Mouse (Mus musculus) lung, embryonic 14.5 days (tissue): ENCODE measurements at regions not wholly inside any gene's neighbourhood (a gene's known extent, or its start where the extent isn't known, plus 50 kb on each side); places are given as distances from the start of the nearest gene placed in this dataset.

Source experiments
- ATAC-seq: fragments of 200-750 bp; cut with Nextera tagmentation; 2 replicates; pipeline ENCODE4 v1.8.0; 2017; ENCODE audit warnings: mild to moderate bottlenecking, moderate TSS enrichment, moderate library complexity; ENCODE audit not compliant: insufficient read depth
- DNase-seq: peaks from one replicate; pipeline ENCODE4 v3.0.0-alpha.2; 2015
- H3K27ac ChIP-seq: fragments of 300-500 bp; sonication (generic); 2 replicates; pipeline ENCODE4 v1.5.1; 2014; ENCODE audit warnings: low read depth, mild to moderate bottlenecking, moderate library complexity
- H3K27me3 ChIP-seq: fragments of 300-500 bp; sonication (generic); 2 replicates; pipeline ENCODE4 v1.6.1; 2014; ENCODE audit warnings: low read length, control low read depth; ENCODE audit not compliant: insufficient read depth
- H3K36me3 ChIP-seq: fragments of 300-500 bp; sonication (generic); 2 replicates; pipeline ENCODE4 v1.6.1; 2014; ENCODE audit warnings: control low read depth; ENCODE audit not compliant: insufficient read depth
- H3K4me1 ChIP-seq: fragments of 300-500 bp; sonication (generic); 2 replicates; pipeline ENCODE4 v1.6.1; 2014; ENCODE audit warnings: antibody characterized with exemption, control low read depth; ENCODE audit not compliant: insufficient read depth
- H3K4me2 ChIP-seq: fragments of 300-500 bp; sonication (generic); 2 replicates; pipeline ENCODE4 v1.6.1; 2014; ENCODE audit warnings: mild to moderate bottlenecking
- H3K4me3 ChIP-seq: fragments of 300-500 bp; sonication (generic); 2 replicates; pipeline ENCODE4 v1.5.1; 2014; ENCODE audit warnings: low read depth, low read length
- H3K9ac ChIP-seq: fragments of 300-500 bp; sonication (generic); 2 replicates; pipeline ENCODE4 v1.6.1; 2014
- H3K9me3 ChIP-seq: fragments of 300-500 bp; sonication (generic); 2 replicates; pipeline ENCODE4 v1.6.1; 2016; ENCODE audit warnings: low read depth, low read length, control low read depth
- CTCF ChIP-seq: IDR thresholded peaks from 2 replicates; pipeline ENCODE4 v1.5.1; 2016; ENCODE audit warnings: antibody characterized with exemption, low read depth
- WGBS: fragments of 180-500 bp; shearing (Covaris S2); extraction: QIAGEN DNeasy Blood & Tissue Kit; methylation state at CpG from one replicate; pipeline ENCODE4 v1.1.7; 2014; 5-methylcytosine and 5-hydroxymethylcytosine counted together

GRCm38 (mm10) chr13:83880772-83881171, 341.3 kb upstream of the Tmem161b start:
- H3K9me3 ChIP-seq, result no peaks in the 10 kb centered on the region
- no peak for TF ChIP-seq CTCF
- H3K4me3 ChIP-seq, result no peak overlapping the region
- no peaks in the 10 kb centered on the region for H3K4me1 ChIP-seq
- 84% methylated on average over 2 of the region's 2 CpGs for WGBS
- no peak overlapping the region for H3K27ac ChIP-seq
- ATAC-seq (no peak), DNase-seq (no peak)
- no peak overlapping the region for H3K9ac ChIP-seq
- H3K4me2 ChIP-seq, result no peak overlapping the region
- no peaks in the 10 kb centered on the region for H3K27me3 ChIP-seq
- H3K36me3 ChIP-seq, result no peaks in the 10 kb centered on the region

- Histone ChIP-seq H3K4me1 (no peaks in the 10 kb centered on the region), H3K27me3 (no peaks in the 10 kb centered on the region), H3K4me2 (no peak overlapping the region), H3K36me3 (no peaks in the 10 kb centered on the region), H3K9ac (no peak overlapping the region), H3K4me3 (no peak overlapping the region), H3K27ac (no peak overlapping the region), H3K9me3 (no peaks in the 10 kb centered on the region)
- DNase-seq, result peak; percentile 17
- no peak for TF ChIP-seq CTCF
- WGBS, result 37% methylated on average over 1 of the region's 1 CpGs
- ATAC-seq, result no peak
Observed at GRCm38 (mm10) chr13:83882839-83883238, 339.3 kb upstream of the Tmem161b start.

GRCm38 (mm10) chr13:83883821-83884220, 338.3 kb upstream of the Tmem161b start:
- Histone ChIP-seq H3K4me1 (no peaks in the 10 kb centered on the region), H3K9ac (no peak overlapping the region), H3K27ac (no peak overlapping the region), H3K4me3 (no peak overlapping the region), H3K36me3 (no peaks in the 10 kb centered on the region), H3K9me3 (no peaks in the 10 kb centered on the region), H3K27me3 (no peaks in the 10 kb centered on the region), H3K4me2 (no peak overlapping the region)
- ATAC-seq (no peak), DNase-seq (no peak)
- no peak for TF ChIP-seq CTCF
- 75% methylated on average over 4 of the region's 4 CpGs for WGBS

GRCm38 (mm10) chr13:83884226-83884625, 337.9 kb upstream of the Tmem161b start:
- ATAC-seq (no peak), DNase-seq (no peak)
- no peak overlapping the region for H3K27ac ChIP-seq
- TF ChIP-seq CTCF, result no peak
- no peaks in the 10 kb centered on the region for H3K4me1 ChIP-seq
- no peaks in the 10 kb centered on the region for H3K27me3 ChIP-seq
- no peaks in the 10 kb centered on the region for H3K9me3 ChIP-seq
- no peak overlapping the region for H3K4me2 ChIP-seq
- WGBS, result 88% methylated on average over 4 of the region's 4 CpGs
- no peak overlapping the region for H3K4me3 ChIP-seq
- H3K36me3 ChIP-seq, result no peaks in the 10 kb centered on the region
- no peak overlapping the region for H3K9ac ChIP-seq

GRCm38 (mm10) chr13:83884766-83885543, 337.1 kb upstream of the Tmem161b start:
- no peak for TF ChIP-seq CTCF
- Histone ChIP-seq H3K9me3 (no peaks in the 10 kb centered on the region), H3K9ac (no peak overlapping the region), H3K36me3 (no peaks in the 10 kb centered on the region), H3K4me3 (no peak overlapping the region), H3K4me1 (no peaks in the 10 kb centered on the region), H3K27me3 (no peaks in the 10 kb centered on the region), H3K27ac (no peak overlapping the region), H3K4me2 (no peak overlapping the region)
- 68% methylated on average over 13 of the region's 13 CpGs for WGBS
- ATAC-seq, result no peak
- no peak for DNase-seq

GRCm38 (mm10) chr13:83885729-83886128, 336.4 kb upstream of the Tmem161b start:
- ATAC-seq (no peak), DNase-seq (no peak)
- Histone ChIP-seq H3K36me3 (no peaks in the 10 kb centered on the region), H3K27me3 (no peaks in the 10 kb centered on the region), H3K4me1 (no peaks in the 10 kb centered on the region), H3K9ac (no peak overlapping the region), H3K9me3 (no peaks in the 10 kb centered on the region), H3K27ac (no peak overlapping the region), H3K4me3 (no peak overlapping the region), H3K4me2 (no peak overlapping the region)
- no peak for TF ChIP-seq CTCF
- whole genome bisulfite sequencing, result 75% methylated on average over 4 of the region's 4 CpGs

GRCm38 (mm10) chr13:83914697-83915096, 307.4 kb upstream of the Tmem161b start:
- WGBS, result 41% methylated on average over 2 of the region's 2 CpGs

More at GRCm38 (mm10) chr13:83914697-83915096, 307.4 kb upstream of the Tmem161b start:
- no peak for TF ChIP-seq CTCF
- Histone ChIP-seq H3K9ac (no peak overlapping the region), H3K27ac (no peak overlapping the region), H3K27me3 (no peaks in the 10 kb centered on the region), H3K9me3 (no peaks in the 10 kb centered on the region), H3K4me1 (no peaks in the 10 kb centered on the region), H3K4me3 (no peak overlapping the region), H3K36me3 (no peaks in the 10 kb centered on the region), H3K4me2 (no peak overlapping the region)
- DNase-seq (no peak), ATAC-seq (no peak)
